Mouse (Mus musculus) right cerebral cortex, adult 18-20 months (tissue): ENCODE results near the gene Psma6.

Experiments
- DNase-seq: peaks from one replicate; pipeline ENCODE4 v3.0.0; 2022; ENCODE audit warnings: mixed read lengths

Gene Psma6

GRCm38 (mm10) chr12:55440416-55440815 lies 56.4 kb downstream of the Psma6 start:
- no peak for DNase-seq

DNA sequence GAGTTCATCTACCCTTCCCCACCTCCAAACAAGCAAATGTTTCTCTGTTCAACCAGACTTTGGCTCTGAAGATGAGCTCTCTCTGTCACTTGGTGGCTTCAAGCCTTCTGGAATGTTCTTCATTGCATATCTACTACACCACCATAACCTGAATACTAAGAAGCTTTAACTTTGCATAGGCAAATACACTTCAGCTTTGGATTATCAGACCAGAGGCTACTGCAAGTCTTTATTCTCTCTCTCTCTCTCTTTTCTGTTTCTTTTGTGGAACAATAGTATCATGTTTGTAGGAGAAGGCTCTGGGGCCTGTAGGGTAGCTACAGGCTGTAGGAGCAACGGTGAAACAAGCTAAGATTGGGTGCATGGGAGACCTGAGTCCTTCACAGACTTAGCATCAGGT lies 58.2 kb downstream of the Psma6 start:
- no peak for DNase-seq

- DNase-seq, result peak; percentile 52
These were observed 59.1 kb downstream of the Psma6 start for GRCm38 (mm10) chr12:55442861-55443850.

- DNase-seq, result no peak
These were observed 60.0 kb downstream of the Psma6 start for GRCm38 (mm10) chr12:55444031-55444451.

DNA sequence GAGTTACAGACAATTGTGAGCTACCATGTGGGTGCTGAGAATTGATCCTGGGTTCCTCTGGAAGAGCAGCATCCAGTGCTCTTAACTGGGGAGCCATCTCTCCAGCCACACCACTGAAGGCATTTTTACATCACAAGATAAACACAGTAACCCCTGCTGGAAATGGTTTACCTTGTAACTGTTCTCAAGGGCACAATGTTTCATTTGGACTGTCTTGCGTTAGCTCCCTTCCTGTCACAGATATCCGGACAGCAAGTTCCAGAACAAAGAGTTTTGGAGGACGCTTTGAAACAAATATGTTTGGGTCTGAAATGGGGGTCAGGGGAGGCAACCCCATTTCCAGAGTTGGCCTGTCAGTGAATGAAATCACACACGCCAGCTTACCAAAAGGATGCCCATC lies 61.6 kb downstream of the Psma6 start:
- DNase-seq, result no peak

- no peak for DNase-seq
These were observed 62.3 kb downstream of the Psma6 start for GRCm38 (mm10) chr12:55446366-55446745.

- peak; percentile 91 for DNase-seq
These were observed 62.8 kb downstream of the Psma6 start for GRCm38 (mm10) chr12:55446746-55447395.

DNA sequence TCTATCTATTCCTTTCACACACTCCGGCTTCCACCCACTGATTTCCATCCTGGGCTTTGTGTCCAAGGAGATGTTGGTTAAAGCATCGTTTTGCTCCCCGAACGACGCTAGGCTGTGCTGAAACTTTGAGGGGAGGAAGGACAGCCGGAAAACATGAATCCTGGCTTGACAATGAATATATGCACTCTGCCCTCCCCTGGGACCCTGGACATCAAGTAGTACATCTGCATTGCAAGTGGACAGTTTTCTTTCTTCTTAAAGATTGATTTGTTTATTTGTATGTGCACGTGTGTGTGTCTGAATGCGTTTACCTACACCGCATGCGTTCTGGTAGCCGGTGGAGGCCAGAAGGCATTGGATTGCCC lies 63.4 kb downstream of the Psma6 start:
- no peak for DNase-seq

DNA sequence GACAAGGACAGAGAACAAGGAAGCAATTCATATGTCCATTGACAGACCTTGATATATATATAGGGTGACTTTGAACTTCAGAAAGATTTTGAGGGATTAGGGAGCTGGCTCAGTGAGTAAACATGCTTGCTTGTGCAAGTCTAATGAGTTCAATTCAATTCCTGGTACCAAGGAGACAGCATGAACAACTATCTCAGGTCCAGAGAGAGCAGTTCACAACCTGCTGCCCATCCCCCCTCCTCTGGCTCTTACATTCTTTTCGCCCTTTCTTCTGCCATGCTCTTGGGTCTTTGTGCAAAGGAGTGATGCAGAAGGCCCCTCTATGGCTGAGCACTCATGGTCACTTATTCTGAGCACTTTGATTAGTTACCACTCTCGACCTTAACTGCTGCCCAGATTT lies 64.4 kb downstream of the Psma6 start:
- no peak for DNase-seq

- no peak for DNase-seq
These were observed 65.0 kb downstream of the Psma6 start for GRCm38 (mm10) chr12:55449048-55449447.

DNA sequence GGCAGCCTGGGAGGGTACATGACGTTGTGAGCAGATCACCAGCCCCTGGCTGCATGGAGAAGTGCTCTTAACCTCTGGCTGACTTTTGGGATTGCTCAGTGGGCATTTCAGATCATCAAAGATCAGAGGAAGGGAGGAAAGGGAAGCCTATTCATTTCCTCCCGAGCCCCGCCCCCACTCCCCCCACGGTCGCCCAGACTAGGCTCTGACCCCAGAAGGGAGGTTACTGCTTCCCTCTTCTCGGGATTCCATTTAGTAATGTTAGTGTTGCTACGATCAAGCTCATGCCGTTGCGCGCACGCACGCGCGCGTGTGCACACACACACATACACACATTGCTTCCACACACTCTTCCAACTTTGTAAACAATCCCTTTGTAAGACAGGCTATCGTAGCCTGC lies 66.4 kb downstream of the Psma6 start:
- no peak for DNase-seq

GRCm38 (mm10) chr12:55452839-55453238 lies 68.8 kb downstream of the Psma6 start:
- DNase-seq, result no peak

GRCm38 (mm10) chr12:55453924-55454323 lies 69.9 kb downstream of the Psma6 start:
- no peak for DNase-seq

DNA sequence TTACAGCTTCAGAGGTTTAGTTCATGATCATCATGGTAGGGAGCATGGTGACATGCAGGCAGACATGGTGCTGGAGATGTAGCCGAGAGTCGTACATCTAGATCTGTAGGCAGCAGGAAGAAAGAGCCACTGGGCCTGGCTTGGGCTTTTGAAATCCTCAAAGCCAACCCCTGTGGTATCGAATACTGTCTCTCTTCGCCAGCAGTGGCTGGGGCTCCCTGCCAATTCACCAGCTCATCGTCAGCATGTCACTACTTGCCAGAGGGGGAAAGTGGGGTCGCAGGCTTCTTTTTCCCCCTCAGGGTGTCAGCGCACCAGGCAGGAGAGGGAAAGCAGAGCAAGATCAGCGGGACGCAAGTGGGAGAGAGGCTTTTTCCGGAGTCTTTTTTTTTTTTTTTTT lies 71.2 kb downstream of the Psma6 start:
- no peak for DNase-seq

- DNase-seq, result no peak
These were observed 72.1 kb downstream of the Psma6 start for GRCm38 (mm10) chr12:55456136-55456535.

- DNase-seq, result peak; percentile 59
These were observed 72.9 kb downstream of the Psma6 start for GRCm38 (mm10) chr12:55456893-55457292.

DNA sequence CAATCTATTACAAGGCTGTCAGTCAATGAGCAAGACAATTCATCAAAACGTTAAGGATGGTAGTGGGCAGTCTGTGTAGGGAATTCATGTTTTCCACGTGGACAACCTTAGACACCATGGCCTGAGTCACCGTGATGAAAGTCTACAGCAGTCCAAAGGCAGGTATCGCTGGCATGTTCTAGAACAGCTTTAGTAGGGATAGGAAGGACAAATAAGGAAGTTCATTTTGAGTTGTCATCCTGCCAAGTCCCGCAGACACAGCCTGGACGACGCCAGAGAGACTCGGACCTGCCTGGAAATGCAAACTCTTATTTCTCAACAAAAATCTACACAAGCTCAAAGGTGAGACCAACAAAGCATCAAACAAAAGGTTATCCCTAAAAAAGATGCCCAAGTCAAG lies 75.7 kb downstream of the Psma6 start:
- no peak for DNase-seq

- no peak for DNase-seq
These were observed 76.9 kb downstream of the Psma6 start for GRCm38 (mm10) chr12:55460900-55461299.

DNA sequence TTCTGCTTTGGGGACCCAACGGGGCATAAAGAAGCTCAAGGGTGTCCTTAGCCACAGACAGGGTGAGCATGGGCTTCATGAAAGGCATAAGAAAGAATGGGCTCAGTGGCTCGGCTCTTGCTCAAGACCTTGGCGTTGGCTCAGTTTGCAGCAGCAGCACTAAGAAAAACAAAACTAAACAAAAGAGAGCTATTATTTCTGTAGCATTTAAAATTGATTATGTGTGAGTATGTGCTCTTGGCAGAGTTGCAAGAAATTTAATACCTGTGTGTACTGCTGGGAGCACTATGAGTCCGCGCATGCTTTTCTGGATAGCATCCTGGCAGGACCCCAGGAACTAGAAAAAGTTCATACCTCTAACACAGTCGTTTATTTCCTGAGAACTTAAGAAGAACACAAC lies 77.7 kb downstream of the Psma6 start:
- DNase-seq, result no peak

GRCm38 (mm10) chr12:55462456-55462855 lies 78.4 kb downstream of the Psma6 start:
- no peak for DNase-seq

- DNase-seq, result no peak
These were observed 79.1 kb downstream of the Psma6 start for GRCm38 (mm10) chr12:55463087-55463486.

- DNase-seq, result peak; percentile 46
These were observed 80.2 kb downstream of the Psma6 start for GRCm38 (mm10) chr12:55463992-55464845.

- DNase-seq, result peak; percentile 39
These were observed 80.9 kb downstream of the Psma6 start for GRCm38 (mm10) chr12:55464846-55465361.
